Mouse (Mus musculus) thymus, postnatal 36 days (tissue): ENCODE results near the gene Add3.

Experiments used
- DNase-seq, 2 experiments: peaks; one replicate each; pipeline ENCODE4 v3.0.0; 2022; ENCODE audit warnings: mixed read lengths in 2 of 2

Add3 gene

GRCm38 (mm10) chr19:53168576-53168975, 28.3 kb downstream of the Add3 start:
- no peak for DNase-seq

GRCm38 (mm10) chr19:53170651-53171050, 30.4 kb downstream of the Add3 start:
- no peak for DNase-seq

- DNase-seq: no peak
Measured at GRCm38 (mm10) chr19:53174034-53174433, 33.8 kb downstream of the Add3 start.

GRCm38 (mm10) chr19:53175550-53175949, 35.3 kb downstream of the Add3 start:
- no peak for DNase-seq

GRCm38 (mm10) chr19:53176518-53176917, 36.3 kb downstream of the Add3 start:
- no peak for DNase-seq

DNA sequence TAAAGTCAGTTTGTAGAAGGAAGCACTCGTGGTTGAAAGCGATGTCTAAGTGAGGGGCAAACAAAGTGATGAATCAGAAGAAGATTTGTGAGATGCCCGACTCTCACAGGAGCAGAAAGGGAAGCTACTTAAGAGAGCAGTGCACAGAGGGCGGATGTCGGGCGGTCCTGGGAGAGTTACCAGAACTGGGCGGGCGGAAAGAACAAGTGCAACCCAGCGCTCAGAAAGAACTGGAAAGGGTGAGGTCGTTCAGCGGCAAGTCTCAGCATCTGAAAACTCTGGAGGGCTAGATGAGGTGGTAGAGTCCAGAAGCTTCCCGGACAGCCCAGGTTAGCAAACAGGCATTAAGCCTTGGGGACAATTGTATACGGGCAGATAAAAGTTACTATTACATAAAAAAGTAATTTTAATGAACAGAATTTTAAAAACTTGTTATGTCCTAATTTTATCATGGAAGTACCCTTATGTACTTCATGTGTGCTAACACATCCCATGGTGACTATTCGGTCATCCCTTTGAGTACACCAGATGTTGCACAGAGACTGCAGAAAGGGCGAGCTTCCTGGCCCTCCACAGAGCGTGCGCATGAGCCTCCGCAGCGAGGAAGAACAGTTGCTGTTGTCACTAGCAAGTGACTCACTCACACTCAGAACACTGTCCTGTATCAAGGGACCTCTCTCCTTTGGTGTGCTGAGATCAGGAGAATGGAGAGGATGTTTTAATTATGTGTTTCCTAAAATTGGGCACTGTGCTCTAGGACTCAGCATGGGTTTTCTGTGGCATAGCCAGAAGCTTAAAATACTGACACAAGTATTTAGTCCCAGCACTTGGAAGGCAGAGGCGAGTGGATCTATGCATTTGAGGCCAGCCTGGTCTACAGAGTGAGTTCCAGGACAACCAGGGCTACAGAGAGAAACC, 38.6 kb downstream of the Add3 start:
- DNase-seq: no peak

DNA sequence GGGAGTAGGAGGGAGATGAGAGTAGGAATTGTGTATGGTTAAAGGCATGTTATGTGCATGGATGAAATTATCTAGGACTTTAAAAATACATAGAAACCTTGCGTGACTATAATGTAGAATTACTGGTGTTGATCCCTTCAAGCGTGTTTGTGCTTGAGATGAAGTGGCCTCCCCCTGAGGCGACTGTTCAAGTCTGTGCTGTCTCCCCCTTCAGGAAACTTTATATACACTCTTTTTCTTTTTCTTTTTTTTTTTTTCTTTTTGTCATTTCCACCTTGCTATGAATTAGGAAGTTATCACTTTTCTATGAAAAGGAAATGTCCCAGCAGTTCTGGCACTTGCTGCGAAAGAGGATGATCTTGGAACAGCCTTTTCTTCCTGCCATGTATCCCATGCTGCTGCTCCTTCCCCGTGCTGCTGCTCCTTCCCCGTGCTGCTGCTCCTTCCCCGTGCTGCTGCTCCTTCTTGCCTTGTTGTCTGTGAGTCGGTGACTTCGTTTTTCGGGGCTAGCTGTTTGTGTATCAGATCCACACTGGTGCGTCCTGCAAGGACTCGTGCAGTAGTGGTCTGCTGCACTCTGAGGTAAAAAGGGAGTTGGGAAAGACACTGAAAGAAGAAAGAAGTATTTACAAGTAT, 40.0 kb downstream of the Add3 start:
- DNase-seq: no peak

GRCm38 (mm10) chr19:53181003-53181861, 41.0 kb downstream of the Add3 start:
- no peak for DNase-seq

GRCm38 (mm10) chr19:53183620-53184019, 43.4 kb downstream of the Add3 start:
- DNase-seq: no peak

- DNase-seq: peak; percentile 43 to 47
Measured at GRCm38 (mm10) chr19:53184216-53184615, 44.0 kb downstream of the Add3 start.

DNA sequence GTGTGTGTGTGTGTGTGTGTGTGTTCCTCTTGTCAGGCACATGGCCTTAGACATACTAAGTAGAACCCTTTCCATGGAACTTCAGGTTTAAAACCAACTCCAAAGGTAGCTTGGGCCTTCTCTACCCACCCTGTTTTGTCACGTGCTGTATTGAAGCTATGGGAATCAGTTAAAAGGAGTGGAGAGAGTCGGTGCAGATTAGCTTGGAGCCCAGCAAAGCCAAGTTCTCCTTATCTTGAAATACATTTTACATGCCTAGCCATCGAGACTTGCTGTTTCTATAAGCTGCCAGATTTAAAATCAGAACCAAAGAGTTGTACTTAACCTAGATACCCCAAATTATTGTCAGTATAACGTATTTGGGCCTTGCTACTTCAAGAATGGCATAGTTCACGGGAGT, 44.7 kb downstream of the Add3 start:
- no peak for DNase-seq

DNA sequence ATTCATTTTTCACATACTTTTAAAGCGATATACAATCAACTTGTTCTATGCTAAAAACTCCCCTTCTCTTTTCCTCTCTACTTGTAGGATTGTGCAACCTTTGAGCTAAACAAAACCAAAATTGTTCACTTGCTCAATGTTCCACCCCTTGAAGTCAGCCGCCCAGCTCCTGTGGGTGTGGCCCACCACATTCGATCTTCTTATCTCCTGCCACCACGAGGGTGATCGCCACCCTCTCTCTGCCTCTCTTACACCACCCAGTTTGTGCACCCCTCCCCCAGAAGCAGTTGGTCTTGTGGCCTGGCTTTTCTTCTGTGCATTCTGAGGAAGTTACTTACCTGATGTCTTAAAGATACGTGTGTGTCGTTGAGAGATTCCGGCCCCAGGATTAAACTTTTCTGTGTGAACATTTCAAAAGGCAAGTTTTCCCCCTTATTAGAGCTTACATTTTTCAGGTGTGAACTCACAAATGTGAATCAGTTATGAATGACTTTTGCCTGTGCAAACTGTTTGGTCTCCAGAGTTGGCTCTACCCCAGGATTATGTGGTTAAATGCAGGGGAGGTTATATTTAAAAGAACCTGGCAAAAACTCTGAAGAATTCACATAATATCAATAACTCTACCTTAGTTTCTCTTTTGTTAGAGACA, 45.4 kb downstream of the Add3 start:
- DNase-seq: peak; percentile 69 to 79

DNA sequence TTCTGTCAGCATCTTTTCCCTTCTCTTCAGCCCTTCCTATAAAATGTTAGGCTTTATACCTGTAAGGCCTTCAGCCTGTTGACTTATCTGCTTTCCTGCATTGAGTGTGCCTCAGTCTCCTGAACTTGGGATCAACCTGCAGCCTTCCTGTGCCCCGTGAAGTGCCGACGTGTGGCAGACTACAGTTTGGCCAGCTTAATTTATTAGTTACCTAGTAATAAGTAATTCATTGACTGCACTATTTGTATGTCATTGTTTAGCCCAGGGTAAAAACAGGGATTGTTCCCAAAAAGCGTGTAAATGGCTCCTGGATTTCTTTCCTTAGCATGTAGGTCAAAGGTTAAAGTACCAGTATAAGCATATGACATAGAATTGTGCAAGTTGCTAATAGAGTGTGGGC, 46.2 kb downstream of the Add3 start:
- DNase-seq: no peak

- peak in 1 of 2 experiments; percentile 31 for DNase-seq
Measured at GRCm38 (mm10) chr19:53187533-53187932, 47.3 kb downstream of the Add3 start.

DNA sequence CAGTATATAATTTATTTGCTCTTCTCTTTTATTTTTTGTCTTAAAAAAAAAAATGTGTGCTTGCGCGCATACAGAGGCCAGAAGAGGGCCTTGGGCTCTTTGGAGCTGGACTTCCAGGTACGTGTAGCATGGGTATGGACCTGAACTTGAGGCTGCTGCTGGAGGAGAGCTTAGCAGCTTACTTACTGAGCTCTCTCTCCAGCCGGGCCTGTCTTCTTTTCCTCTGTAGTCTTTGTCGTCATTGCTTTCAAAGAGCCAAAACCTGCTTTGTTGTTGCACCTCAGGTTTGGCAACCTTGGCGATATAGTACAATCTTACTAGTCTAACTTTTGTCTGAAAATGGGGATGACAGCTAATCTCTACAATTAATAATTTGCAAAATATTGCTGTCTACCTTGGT, 47.9 kb downstream of the Add3 start:
- no peak for DNase-seq

- DNase-seq: no peak
Measured at GRCm38 (mm10) chr19:53188724-53189220, 48.5 kb downstream of the Add3 start.

DNA sequence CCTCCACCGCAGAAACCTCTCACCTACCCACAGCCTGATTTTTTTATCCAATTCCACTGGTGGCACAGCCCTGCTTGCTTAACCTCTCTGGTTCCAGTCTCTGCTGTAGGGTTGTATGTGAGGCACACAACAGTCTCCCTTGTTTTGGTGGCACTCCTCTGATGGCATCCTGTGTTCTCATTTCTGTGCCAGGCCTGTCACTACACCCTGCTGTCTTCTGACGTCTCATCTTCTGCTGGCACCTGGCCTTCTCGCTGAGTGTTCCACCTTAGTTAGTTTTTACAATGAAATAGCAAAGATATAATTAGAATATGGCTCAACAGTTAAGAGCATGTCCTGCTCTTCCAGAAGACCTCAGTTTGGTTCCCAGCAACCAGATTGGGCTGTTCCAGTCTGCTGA, 49.5 kb downstream of the Add3 start:
- DNase-seq: no peak

DNA sequence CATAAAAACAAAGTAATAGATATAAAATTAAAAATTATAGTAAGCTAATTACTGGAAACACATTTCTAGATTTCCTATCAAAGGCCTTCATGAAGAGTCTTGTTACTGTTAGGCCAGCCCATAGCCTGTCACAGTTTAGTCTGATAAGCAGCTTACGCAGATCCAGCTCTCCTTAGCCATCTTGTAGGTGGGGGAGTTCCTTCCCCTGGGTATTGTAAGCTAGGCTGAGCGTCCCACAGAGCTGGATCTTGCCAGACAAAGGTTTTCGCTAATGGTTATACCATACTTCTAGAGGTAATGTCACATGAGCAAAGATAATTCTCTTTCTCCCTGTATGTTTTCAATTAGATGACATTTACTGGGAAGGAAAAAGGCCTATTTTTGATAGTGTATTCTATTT, 50.0 kb downstream of the Add3 start:
- DNase-seq: no peak

GRCm38 (mm10) chr19:53191867-53192487, 51.7 kb downstream of the Add3 start:
- no peak for DNase-seq

DNA sequence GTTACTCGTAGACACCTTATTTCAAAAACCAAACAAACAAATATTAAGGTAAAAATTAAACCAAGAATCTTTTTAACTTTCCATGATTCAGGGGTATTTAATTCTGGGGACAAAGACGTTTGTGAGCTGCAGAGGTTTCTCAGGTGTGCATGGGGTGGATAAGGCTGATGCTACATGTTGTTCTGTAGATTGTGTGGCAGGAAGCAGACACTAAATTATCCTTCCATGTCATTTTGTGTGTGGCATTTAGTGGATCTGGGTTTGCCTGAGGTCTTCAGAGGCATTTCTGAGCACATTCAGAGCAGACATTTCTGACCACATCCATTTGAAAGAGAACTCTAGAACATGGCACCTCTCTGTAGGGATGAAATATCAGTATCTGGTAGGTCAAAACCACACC, 52.9 kb downstream of the Add3 start:
- DNase-seq: no peak

GRCm38 (mm10) chr19:53193964-53194582, 53.8 kb downstream of the Add3 start:
- peak; percentile 60 for DNase-seq
